Mouse (Mus musculus): ENCODE measurements around the gene Gng12.

DNA sequence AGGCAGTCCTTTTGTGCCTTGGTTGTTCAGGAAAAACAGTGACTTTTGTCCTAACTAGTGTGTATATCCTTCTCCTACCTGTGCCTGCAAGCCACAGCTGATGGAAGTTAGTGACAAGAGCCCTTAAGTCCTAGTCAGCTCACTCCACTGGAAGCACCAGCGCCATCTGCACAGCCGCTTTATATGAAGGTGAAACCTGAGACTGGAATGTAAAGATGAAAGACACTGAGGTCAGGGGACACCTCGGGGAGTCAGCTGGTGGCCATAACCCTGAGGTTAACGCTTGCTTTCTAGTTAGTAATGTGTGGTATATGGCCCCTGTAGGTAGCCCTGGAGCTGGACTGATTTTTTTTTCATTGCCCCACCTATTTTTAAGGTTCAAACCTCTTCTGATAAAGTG, 30.1 kb downstream of the Gng12 start:
- TF ChIP-seq CTCF (IDR thresholded peaks at IDR 0.05; ENCODE audit: low read depth, low read length) (no peak), POLR2A (IDR thresholded peaks at IDR 0.05; ENCODE audit: extremely low read depth, insufficient read depth, low read length) (no peak)

Measured in liver, adult 2 months (tissue).